ENCODE assay signal across 10 mouse cellular contexts in genomic region chr8:118951766-118952741, GRCm38 (mm10).
DNase-seq lines count a peak whose midpoint lies in the region; ATAC-seq and TF ChIP-seq lines count a peak whose summit lies in the region.
"Had no signal": no experiment of that assay in that cellular context is flagged by ENCODE, and none has a peak within 500 bp of the region (broad histone marks: within the 10 kb centered on the region; RNA-seq: fewer than 3 reads in every experiment).

No protein-coding gene starts in this region.

- 65% methylated on average over 20 of the region's 20 CpGs for WGBS in forebrain, embryonic 10.5 days
- 52% methylated on average over 20 of the region's 20 CpGs for WGBS in forebrain, embryonic 12.5 days
- 67% methylated on average over 20 of the region's 20 CpGs for WGBS in midbrain, embryonic 10.5 days
- 57% methylated on average over 20 of the region's 20 CpGs for WGBS in midbrain, embryonic 16.5 days
- WGBS in stomach, postnatal 0 days: 58% methylated on average over 20 of the region's 20 CpGs
- WGBS in midbrain, embryonic 15.5 days: 61% methylated on average over 20 of the region's 20 CpGs

- no peak for TF ChIP-seq CTCF in stomach, postnatal 0 days (IDR thresholded peaks at IDR 0.05; ENCODE audit: low read depth)

- H3K4me1 ChIP-seq in forebrain, embryonic 10.5 days: no peaks in the 10 kb centered on the region
- H3K4me1 ChIP-seq in forebrain, embryonic 12.5 days: no peaks in the 10 kb centered on the region
- H3K4me1 ChIP-seq in midbrain, embryonic 10.5 days: no peaks in the 10 kb centered on the region
- no peaks in the 10 kb centered on the region for H3K4me1 ChIP-seq in midbrain, embryonic 16.5 days (ENCODE audit: control insufficient read depth, insufficient read depth, low read length)
- no peaks in the 10 kb centered on the region for H3K4me1 ChIP-seq in stomach, postnatal 0 days (replicated peaks; ENCODE audit: control insufficient read depth, insufficient read depth)
- no peaks in the 10 kb centered on the region for H3K4me1 ChIP-seq in midbrain, embryonic 15.5 days

- H3K4me2 ChIP-seq in forebrain, embryonic 12.5 days: no peak overlapping the region
- no peak overlapping the region for H3K4me2 ChIP-seq in midbrain, embryonic 16.5 days (ENCODE audit: low read length)
- H3K4me2 ChIP-seq in stomach, postnatal 0 days (replicated peaks; ENCODE audit: low read depth): no peak overlapping the region
- H3K4me2 ChIP-seq in midbrain, embryonic 15.5 days: no peak overlapping the region

- no peak overlapping the region for H3K27ac ChIP-seq in forebrain, embryonic 10.5 days
- H3K27ac ChIP-seq in forebrain, embryonic 12.5 days: no peak overlapping the region
- H3K27ac ChIP-seq in midbrain, embryonic 10.5 days (replicated peaks): no peak overlapping the region
- no peak overlapping the region for H3K27ac ChIP-seq in midbrain, embryonic 16.5 days (ENCODE audit: low read length)
- H3K27ac ChIP-seq in stomach, postnatal 0 days (replicated peaks): no peak overlapping the region
- no peak overlapping the region for H3K27ac ChIP-seq in midbrain, embryonic 15.5 days

- H3K36me3 ChIP-seq in forebrain, embryonic 10.5 days (replicated peaks): no peaks in the 10 kb centered on the region
- H3K36me3 ChIP-seq in forebrain, embryonic 12.5 days (replicated peaks): no peaks in the 10 kb centered on the region
- H3K36me3 ChIP-seq in midbrain, embryonic 10.5 days: no peaks in the 10 kb centered on the region
- no peaks in the 10 kb centered on the region for H3K36me3 ChIP-seq in midbrain, embryonic 16.5 days (ENCODE audit: control insufficient read depth, insufficient read depth, low read length)
- H3K36me3 ChIP-seq in stomach, postnatal 0 days (ENCODE audit: control insufficient read depth, insufficient read depth, low read length): no peaks in the 10 kb centered on the region
- H3K36me3 ChIP-seq in midbrain, embryonic 15.5 days (replicated peaks): no peaks in the 10 kb centered on the region

- TF ChIP-seq EP300 in stomach, postnatal 0 days (optimal IDR thresholded peaks at IDR 0.05): no peak

- ATAC-seq in forebrain, embryonic 12.5 days (ENCODE audit: low FRiP score): no peak
- ATAC-seq in midbrain, embryonic 16.5 days: no peak
- ATAC-seq in stomach, postnatal 0 days (ENCODE audit: low FRiP score, low TSS enrichment): no peak
- ATAC-seq in midbrain, embryonic 15.5 days (replicated peaks): no peak

- no peaks in the 10 kb centered on the region for H3K27me3 ChIP-seq in forebrain, embryonic 10.5 days (ENCODE audit: poor library complexity, severe bottlenecking)
- H3K27me3 ChIP-seq in forebrain, embryonic 12.5 days: no peaks in the 10 kb centered on the region
- H3K27me3 ChIP-seq in midbrain, embryonic 10.5 days (ENCODE audit: low read depth, poor library complexity, severe bottlenecking): no peaks in the 10 kb centered on the region
- H3K27me3 ChIP-seq in midbrain, embryonic 16.5 days (ENCODE audit: control insufficient read depth, insufficient read depth, low read depth, low read length): no peaks in the 10 kb centered on the region
- H3K27me3 ChIP-seq in stomach, postnatal 0 days (ENCODE audit: control insufficient read depth, insufficient read depth, low read length): no peaks in the 10 kb centered on the region
- H3K27me3 ChIP-seq in midbrain, embryonic 15.5 days (replicated peaks): no peaks in the 10 kb centered on the region

- peak; percentile 17 for DNase-seq in forebrain, embryonic 10.5 days (ENCODE audit: extremely low spot score, low spot score)
- DNase-seq in midbrain, embryonic 10.5 days (ENCODE audit: low spot score): peak; percentile 36
- peak; percentile 76 for DNase-seq in forelimb bud, embryonic 11.5 days (ENCODE audit: low read depth, low spot score)
- peak; percentile 18 for DNase-seq in stomach, postnatal 0 days (ENCODE audit: low spot score)
- no peak for DNase-seq in right cerebral cortex, postnatal 25 days
- DNase-seq: gastrocnemius, postnatal 36 days; lung, postnatal 14 days had no signal

- H3K9ac ChIP-seq in forebrain, embryonic 12.5 days: no peak overlapping the region
- no peak overlapping the region for H3K9ac ChIP-seq in midbrain, embryonic 16.5 days (ENCODE audit: low read depth, low read length)
- no peak overlapping the region for H3K9ac ChIP-seq in stomach, postnatal 0 days (ENCODE audit: low read length)
- no peak overlapping the region for H3K9ac ChIP-seq in midbrain, embryonic 15.5 days

- H3K4me3 ChIP-seq in forebrain, embryonic 10.5 days: no peak overlapping the region
- H3K4me3 ChIP-seq in forebrain, embryonic 12.5 days (replicated peaks): no peak overlapping the region
- H3K4me3 ChIP-seq in midbrain, embryonic 10.5 days: no peak overlapping the region
- H3K4me3 ChIP-seq in midbrain, embryonic 16.5 days (ENCODE audit: low read depth, low read length): no peak overlapping the region
- H3K4me3 ChIP-seq in stomach, postnatal 0 days (ENCODE audit: low read depth, low read length): no peak overlapping the region
- no peak overlapping the region for H3K4me3 ChIP-seq in midbrain, embryonic 15.5 days

- H3K9me3 ChIP-seq in forebrain, embryonic 10.5 days: no peaks in the 10 kb centered on the region
- no peaks in the 10 kb centered on the region for H3K9me3 ChIP-seq in forebrain, embryonic 12.5 days
- H3K9me3 ChIP-seq in midbrain, embryonic 10.5 days (replicated peaks): no peaks in the 10 kb centered on the region
- no peaks in the 10 kb centered on the region for H3K9me3 ChIP-seq in midbrain, embryonic 16.5 days (replicated peaks; ENCODE audit: control insufficient read depth, low read length, poor library complexity, severe bottlenecking)
- no peaks in the 10 kb centered on the region for H3K9me3 ChIP-seq in stomach, postnatal 0 days (ENCODE audit: control insufficient read depth, low read length)
- H3K9me3 ChIP-seq in midbrain, embryonic 15.5 days: no peaks in the 10 kb centered on the region
